Mouse (Mus musculus) skeletal muscle tissue, adult 2 months (tissue): ENCODE measurements around the gene Tcf12.

ENCODE experiments used
- DNase-seq: peaks from one replicate; pipeline ENCODE4 v3.0.0-alpha.2; 2012; ENCODE audit warnings: low read depth, low spot score

Gene Tcf12

DNA sequence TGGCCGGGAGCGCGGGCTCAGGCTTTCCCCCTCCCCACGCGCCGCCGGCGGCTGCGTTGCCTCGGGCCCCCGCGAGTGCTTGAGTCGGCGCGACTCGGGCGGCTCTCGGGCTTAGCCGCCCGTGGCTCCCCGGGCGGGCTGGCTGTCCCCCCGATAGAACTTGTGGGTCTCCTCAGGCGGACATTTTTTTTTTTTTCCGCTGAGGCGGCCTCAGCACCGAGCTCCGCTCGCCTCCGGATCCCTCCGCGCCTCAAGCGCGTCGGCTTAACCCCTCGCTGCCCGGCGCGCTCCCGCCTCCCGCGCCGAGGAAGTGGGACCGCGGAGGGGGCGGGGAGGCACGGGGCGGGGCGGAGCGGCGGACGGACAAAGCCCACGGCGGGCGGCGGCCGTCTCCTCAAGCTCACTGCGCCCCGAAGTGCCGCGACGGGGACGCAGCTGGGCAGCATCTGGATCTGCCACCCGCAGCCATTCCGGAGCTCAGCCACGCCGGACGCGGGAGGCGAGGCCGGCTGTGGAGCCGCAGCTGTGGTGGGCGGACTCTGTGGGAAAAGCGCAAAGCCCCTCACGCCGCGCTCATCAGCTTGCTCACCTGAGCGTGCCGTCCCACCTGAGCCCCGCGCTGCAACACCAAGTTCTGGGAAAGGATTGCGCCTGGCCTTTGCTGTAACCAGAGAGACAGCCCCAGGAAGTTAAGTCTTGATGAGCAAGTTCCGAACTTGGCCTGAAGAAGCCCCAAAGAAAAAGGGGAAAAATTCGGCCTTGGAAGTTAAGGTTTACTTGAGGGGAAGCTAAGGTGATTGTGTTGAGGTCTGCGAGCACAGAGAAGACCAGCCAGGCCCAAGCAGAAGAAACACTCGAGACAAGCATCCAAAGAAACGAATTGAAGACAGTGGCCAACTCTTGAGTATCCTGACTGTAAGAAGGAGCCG lies at the start of gene Tcf12:
TSS of gene Tcf12 (minus strand) at position 250 of the 929 bp plus-strand sequence.
- DNase-seq = peak; percentile 85

GRCm38 (mm10) chr9:72158392-72158791 lies 46.7 kb upstream of the Tcf12 start:
- no peak for DNase-seq

GRCm38 (mm10) chr9:72157091-72157490 lies 45.4 kb upstream of the Tcf12 start:
- peak; percentile 6 for DNase-seq

DNA sequence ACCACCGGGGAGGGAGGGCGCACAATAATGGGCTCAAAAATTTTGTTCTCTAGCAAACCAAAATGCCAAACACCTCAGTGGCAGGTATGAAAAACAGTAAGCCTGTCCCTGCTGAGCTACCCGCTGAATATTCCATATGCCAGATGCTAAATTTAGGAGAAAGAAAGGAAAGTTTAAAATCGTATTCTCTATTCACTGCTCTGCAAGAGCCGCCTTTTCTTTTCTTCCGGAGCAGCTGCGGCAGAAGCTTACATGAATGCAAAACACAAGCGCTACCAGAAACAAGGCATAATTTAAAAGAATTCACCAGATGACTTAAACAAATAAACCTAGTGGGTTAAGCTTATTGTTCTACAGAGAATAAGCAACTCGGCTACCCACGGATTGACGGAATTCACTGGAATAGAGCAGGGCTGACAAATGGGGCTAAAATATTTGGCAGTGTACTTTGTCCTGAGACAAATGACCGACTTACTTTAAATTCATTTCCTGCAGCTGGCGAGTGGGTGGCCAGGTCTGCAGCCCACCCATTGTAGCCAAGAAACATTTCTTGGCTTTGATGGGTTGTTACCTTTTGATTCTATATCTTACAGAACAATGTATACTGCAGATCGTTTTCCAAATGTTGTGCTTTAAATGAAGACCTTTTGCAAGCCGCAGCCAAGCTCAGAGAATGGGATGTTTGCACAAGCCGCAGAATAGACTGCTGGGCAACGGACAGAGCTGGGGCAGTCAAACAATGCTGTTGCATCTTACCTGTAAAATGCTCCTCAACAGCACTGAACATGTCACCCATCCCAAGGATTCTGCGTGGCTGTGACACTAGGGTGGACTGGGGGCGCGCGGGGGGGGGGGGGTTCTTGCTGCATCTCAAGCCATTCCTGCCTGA lies 43.8 kb upstream of the Tcf12 start:
- no peak for DNase-seq

DNA sequence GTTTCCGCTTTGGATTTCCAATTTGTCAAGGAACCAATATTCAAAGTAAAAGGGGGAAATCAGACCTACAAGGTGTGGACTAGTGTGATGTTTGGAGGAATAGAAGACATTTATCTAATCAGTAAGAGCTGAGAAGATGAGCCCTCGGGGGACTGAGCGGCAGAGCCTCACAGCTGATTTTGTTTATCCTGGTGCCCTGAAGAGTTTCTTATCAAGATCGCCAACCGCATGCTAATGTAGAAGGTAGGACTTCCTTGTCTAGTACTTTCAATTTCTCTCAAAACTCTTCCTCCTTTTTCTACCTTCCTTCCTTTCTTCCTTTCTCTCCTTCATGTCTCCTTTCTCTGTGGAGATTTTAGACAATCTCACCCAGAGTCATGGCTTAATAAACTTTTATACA lies 32.5 kb upstream of the Tcf12 start:
- DNase-seq = no peak

DNA sequence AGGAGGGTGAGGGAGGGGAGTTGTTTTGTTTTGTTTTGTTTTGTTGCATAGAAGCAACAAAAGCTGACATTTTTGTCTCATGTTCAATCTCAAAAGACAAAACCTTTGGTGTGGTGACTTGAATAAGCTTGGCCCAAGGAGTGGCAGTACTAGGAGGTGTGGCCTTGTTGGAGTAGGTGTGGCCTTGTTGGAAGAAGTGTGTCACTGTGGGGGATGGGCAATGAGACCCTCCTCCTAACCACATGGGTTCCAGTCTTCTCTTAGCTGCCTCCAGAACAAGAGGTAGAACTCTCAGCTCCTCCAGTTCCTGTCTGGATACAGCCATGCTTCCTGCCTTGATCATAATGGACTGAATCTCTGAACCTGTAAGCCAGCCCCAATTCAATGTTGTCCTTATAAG lies 26.2 kb upstream of the Tcf12 start:
- DNase-seq = no peak

DNA sequence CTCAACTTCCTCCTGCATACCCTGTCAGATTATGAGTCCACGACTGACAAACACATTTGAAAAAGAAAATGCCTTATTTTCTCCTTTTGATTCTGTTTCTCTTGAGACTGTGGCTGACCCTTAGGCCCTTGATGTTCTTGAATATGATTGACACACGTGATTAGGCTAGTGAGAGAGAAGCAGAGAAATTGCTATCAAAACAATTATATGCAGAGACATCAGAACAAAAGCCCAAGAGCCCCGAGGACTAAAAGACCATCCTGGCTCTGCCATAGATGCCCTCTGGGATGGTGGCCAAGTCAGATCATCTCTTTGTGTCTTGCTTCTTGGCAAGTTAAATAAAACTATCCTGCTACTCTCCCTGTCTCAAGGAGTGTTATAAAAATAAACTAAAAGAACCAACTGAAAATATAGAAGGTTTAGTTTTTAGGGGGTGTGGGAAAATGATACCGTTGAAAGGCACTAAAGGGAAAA lies 22.1 kb upstream of the Tcf12 start:
- no peak for DNase-seq

GRCm38 (mm10) chr9:72133089-72133771 lies 21.6 kb upstream of the Tcf12 start:
- peak; percentile 83 for DNase-seq

DNA sequence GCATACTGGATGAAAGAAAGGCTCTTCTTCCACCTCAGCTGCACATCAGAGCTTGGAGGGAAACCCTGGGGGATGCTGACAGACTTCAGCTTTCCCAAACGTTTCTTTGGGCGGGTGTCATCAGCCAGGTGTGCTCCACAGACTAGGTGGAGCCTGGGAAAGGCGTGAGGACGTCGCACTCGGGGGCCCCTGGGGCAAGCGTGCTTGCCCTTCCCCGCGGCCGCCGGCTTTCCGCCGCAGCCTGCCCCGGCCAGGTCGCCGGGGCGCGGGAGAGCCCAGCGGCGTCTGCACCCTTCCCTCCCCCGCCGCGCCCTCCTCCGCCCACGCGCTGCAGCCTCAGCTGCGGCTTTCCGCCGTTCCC lies 21.0 kb upstream of the Tcf12 start:
- DNase-seq = no peak

GRCm38 (mm10) chr9:72129884-72130283 lies 18.2 kb upstream of the Tcf12 start:
- no peak for DNase-seq

GRCm38 (mm10) chr9:72125442-72125841 lies 13.8 kb upstream of the Tcf12 start:
- no peak for DNase-seq

DNA sequence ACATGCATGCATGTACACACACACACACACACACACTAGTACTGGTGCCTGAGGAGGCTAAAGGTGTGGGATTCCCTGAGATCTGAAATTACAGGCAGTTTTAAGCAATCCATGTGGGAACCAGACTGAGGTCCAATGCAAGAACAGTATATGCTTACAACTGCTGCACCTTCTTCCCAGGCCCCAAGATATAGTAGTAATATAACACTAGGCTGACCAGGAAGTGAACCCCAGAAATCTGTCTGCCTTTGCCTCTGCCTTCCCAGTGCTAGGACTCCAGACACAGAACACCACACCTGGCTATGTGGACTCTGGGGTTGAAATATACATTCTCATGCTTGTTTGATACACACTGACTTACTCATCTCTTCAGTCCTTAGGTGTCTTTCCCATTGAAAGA lies 6.8 kb upstream of the Tcf12 start:
- DNase-seq = no peak

GRCm38 (mm10) chr9:72111004-72111621 lies 558 bp downstream of the Tcf12 start:
- peak; percentile 28 for DNase-seq

DNA sequence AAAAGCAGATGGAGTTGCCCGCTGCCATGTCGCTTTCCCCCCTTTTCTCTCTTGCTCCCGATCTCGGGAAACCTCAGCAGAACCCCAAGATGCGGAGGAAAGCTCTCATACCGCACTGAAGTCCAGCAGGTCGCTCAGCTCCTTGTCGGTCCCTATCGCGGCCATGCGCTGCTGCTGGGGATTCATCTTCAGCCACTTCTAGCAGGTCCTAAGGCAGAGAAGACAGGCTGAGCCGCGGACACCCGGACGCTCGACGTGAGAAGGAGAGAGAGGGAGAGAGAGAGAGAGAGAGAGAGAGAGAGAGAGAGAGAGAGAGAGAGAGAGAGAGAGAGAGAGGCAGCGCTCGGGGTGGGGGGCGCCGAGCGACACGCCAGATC lies 1.1 kb downstream of the Tcf12 start:
- no peak for DNase-seq

DNA sequence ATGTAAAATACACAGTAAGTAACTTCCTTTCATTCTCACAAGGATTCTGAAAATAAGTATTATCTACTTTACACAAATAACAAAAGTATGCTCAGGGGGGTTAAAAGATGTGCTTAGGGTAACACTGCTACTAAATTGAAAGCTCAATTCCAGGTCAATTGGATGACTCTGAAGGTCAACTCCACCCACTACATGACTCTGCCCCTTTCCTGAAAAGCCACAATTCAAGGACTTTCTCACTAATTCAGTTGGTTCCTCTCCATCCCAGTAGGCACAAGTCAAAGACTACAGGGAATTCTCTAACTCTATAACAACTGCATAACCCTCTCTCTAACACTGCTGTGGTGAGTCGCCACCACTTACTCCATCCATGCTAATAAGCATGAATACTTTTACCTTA lies 8.2 kb downstream of the Tcf12 start:
- DNase-seq = no peak

- no peak for DNase-seq
These were observed 11.6 kb downstream of the Tcf12 start for GRCm38 (mm10) chr9:72099945-72100685.

- DNase-seq = no peak
These were observed 13.6 kb downstream of the Tcf12 start for GRCm38 (mm10) chr9:72098056-72098455.

- no peak for DNase-seq
These were observed 14.6 kb downstream of the Tcf12 start for GRCm38 (mm10) chr9:72097083-72097482.

DNA sequence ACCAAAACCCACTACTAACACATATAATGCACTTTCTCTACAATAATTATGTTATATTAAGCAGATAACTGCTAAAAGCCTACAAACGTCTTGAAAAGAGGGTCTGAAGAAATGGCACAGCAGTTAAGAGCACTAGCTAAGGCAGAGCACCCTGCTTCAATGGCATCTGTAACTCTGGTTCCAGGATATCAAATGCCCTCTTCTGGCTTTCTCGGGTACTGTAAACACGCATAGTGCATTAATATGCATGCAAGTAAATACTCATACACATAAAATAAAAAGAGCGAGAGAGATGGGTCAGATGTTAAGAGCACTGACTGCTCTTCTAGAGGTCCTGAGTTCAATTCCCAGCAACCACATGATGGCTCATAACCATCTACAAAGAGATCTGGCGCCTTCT lies 17.0 kb downstream of the Tcf12 start:
- no peak for DNase-seq

- no peak for DNase-seq
These were observed 19.5 kb downstream of the Tcf12 start for GRCm38 (mm10) chr9:72092191-72092590.
